Mouse (Mus musculus) retina, adult 2 months (tissue): Measurements from ENCODE around the gene Slc3a2.

ENCODE experiments used
- DNase-seq: peaks from one replicate; pipeline ENCODE4 v3.0.0-alpha.2; 2012; ENCODE audit warnings: low read depth, low spot score

Slc3a2 gene

DNA sequence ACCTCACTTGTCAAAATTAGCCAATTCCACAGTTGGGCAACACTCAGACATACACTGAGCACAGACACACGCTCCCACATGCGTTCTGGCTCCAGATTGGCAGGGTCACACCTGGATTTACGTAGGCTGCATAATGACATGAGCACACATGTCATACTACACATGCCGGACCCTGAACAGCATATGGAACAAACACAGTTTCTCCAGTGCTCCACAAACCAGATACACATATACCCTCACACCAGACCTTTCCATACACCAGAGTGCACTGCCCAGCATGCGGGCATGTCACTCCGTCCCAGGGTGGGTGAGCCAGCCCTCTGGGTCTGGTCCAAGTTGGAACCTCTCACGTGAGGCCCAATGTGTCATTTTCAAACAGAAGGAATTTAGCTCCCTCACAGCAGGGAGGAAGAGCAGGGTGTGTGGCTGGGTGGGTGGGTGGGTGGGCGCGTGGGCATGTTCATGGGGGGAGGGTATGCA, 59.8 kb downstream of the Slc3a2 start, which contains the start of gene Chrm1:
Gene Chrm1 (plus strand): TSS at position 430 of the 480 bp plus-strand sequence.
- no peak for DNase-seq

GRCm38 (mm10) chr19:8662337-8662736, 60.8 kb downstream of the Slc3a2 start:
- no peak for DNase-seq

DNA sequence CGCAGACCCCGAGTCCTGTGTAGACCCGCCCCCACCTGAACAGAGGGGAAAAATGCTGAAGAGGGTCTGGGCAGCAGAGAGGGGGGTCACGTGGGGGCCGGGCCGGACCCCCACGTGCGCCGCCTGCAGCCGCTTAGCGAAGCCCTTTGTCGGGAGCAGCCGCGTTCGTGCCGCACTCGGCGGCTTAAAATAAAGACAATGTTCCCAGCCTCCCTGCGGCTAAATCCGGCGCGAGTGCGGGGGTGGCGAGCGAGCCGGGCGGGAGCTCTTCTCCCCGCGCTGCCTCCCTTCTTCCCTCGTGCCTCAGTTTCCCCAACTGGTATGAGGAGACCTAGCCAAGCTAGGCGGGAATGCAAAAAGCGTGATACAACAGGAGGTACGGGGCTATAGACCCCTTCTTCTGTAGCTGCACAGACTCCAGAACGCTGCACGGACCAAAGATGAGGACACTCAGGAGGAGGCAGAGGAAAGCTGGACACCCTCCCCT, 61.3 kb downstream of the Slc3a2 start:
- DNase-seq: no peak
